Mouse (Mus musculus): ENCODE results near the gene Sult2a2. TPM values are rescaled to one million over a fixed set of nuclear protein-coding genes. Genes with fewer than 3 reads are reported as not detected.
"Not testable (repeated sequence)": the region's sequence is repeated elsewhere in the genome, so short reads cannot be mapped to it uniquely, and the experiment has no call there.

The Sult2a2 gene
- not detected in 2 replicates for polyA plus RNA-seq (2015; fragmentation: Nextera tagmentation; extraction: Ambion mirVana)

DNA sequence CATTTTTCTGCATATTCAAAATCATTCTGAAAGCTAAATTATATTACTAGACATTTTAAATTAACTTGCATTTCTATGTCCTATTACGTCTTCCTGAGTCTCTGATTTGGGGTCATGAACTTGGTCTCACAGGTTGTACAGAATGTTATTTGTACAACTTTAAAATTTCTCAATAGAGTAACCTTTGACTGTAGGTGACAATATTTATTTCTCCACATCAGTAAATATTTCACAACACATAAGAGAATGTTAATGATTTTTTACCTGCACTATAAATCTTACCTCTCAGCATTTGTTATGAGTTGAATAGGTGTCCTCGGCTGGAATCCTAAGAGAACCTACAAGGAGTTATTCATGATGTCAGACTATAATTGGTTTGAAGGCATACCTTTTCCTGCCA is at the start of gene Sult2a2:
Sult2a2 (plus strand) TSS at position 301 of the 400 bp plus-strand sequence.
- ATAC-seq (ENCODE audit: low FRiP score, low TSS enrichment) = not testable (repeated sequence)
- WGBS = 88% methylated on average over 1 of the region's 2 CpGs

DNA sequence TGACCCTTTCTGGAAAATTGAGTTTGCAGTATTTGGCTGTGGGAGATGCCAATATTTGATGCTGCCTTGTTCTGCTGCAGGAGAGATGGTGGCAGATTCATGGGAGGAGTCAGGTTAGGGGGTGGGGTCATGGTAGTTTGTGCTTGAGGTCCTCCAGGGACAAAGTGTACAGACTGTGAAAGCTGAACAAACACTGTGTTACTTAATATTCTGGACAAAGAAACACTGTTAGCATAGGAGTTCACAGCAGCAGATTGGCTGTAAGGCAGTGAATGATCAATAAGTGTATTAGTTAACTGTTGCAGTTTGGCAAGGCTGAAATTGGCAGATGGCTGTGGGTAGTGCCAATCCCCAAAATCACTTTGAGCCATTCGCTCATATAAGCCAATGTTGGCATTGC is 80.6 kb downstream of the Sult2a2 start:
- H3K4me3 ChIP-seq (ENCODE audit: low read depth, low read length) = no peak overlapping the region
- TF ChIP-seq EP300 (optimal IDR thresholded peaks at IDR 0.05) (no peak), CTCF (IDR thresholded peaks at IDR 0.05; ENCODE audit: low read depth) (no peak)
- no peaks in the 10 kb centered on the region for H3K27me3 ChIP-seq (ENCODE audit: control insufficient read depth, insufficient read depth, low read length)
- DNase-seq (ENCODE audit: low spot score) (no peak), ATAC-seq (ENCODE audit: low FRiP score, low TSS enrichment) (no peak)
- no peak overlapping the region for H3K27ac ChIP-seq (replicated peaks)
- no peaks in the 10 kb centered on the region for H3K9me3 ChIP-seq (ENCODE audit: control insufficient read depth, low read length)
- 96% methylated on average over 1 of the region's 1 CpGs for WGBS
- H3K9ac ChIP-seq (ENCODE audit: low read length) = no peak overlapping the region
- no peak overlapping the region for H3K4me2 ChIP-seq (replicated peaks; ENCODE audit: low read depth)
- H3K4me1 ChIP-seq (replicated peaks; ENCODE audit: control insufficient read depth, insufficient read depth) = no peaks in the 10 kb centered on the region
- no peaks in the 10 kb centered on the region for H3K36me3 ChIP-seq (ENCODE audit: control insufficient read depth, insufficient read depth, low read length)

More for the DNA sequence above, at the start of gene Sult2a2:
- not testable (repeated sequence) for H3K36me3 ChIP-seq (ENCODE audit: control insufficient read depth, insufficient read depth, low read length); H3K9ac ChIP-seq (ENCODE audit: low read length); H3K27me3 ChIP-seq (ENCODE audit: control insufficient read depth, insufficient read depth, low read length); H3K9me3 ChIP-seq (ENCODE audit: control insufficient read depth, low read length); H3K4me3 ChIP-seq (ENCODE audit: low read depth, low read length); H3K27ac ChIP-seq (replicated peaks); H3K4me2 ChIP-seq (replicated peaks; ENCODE audit: low read depth); H3K4me1 ChIP-seq (replicated peaks; ENCODE audit: control insufficient read depth, insufficient read depth); DNase-seq (ENCODE audit: low spot score)

Other genes starting within 250 kb of the Sult2a2 start
- not detected in 2 replicates for gene Bsph2, start 162.4 kb upstream of the Sult2a2 start, polyA plus RNA-seq (2015; fragmentation: Nextera tagmentation; extraction: Ambion mirVana)
- not detected in 2 replicates for gene Sult2a5, start 109.5 kb upstream of the Sult2a2 start, polyA plus RNA-seq (2015; fragmentation: Nextera tagmentation; extraction: Ambion mirVana)
- gene Sult2a1, start 103.9 kb downstream of the Sult2a2 start, polyA plus RNA-seq (2015; fragmentation: Nextera tagmentation; extraction: Ambion mirVana) = 0.12 and 0.30 TPM in 2 replicates

Measured in stomach, postnatal 0 days (tissue).